Mouse (Mus musculus): ENCODE measurements around the gene Ccpg1os. TPM values are rescaled to one million over a fixed set of nuclear protein-coding genes. Genes with fewer than 3 reads are reported as not detected.

Gene Ccpg1os
- total and polyA plus RNA-seq, 2 experiments from 2014 or later, result 15.8 to 28.0 TPM

- no peaks in the 10 kb centered on the region for H3K27me3 ChIP-seq (ENCODE audit: control insufficient read depth, insufficient read depth, low read length)
- no peak overlapping the region for H3K4me3 ChIP-seq (ENCODE audit: low read depth, low read length)
- H3K9ac ChIP-seq (replicated peaks; ENCODE audit: low read depth, low read length), result no peak overlapping the region
- H3K36me3 ChIP-seq (replicated peaks; ENCODE audit: control insufficient read depth, insufficient read depth, low read length), result no peaks in the 10 kb centered on the region
- no peak for DNase-seq (ENCODE audit: low spot score)
- 63% methylated on average over 15 of the region's 15 CpGs for WGBS
- H3K27ac ChIP-seq (ENCODE audit: low read depth), result no peak overlapping the region
- no peak overlapping the region for H3K4me2 ChIP-seq (ENCODE audit: low read depth, low read length)
- no peaks in the 10 kb centered on the region; the same call in 1 of the 2 replicates for H3K4me1 ChIP-seq (ENCODE audit: control insufficient read depth, insufficient read depth)
- TF ChIP-seq CTCF (IDR thresholded peaks at IDR 0.05; ENCODE audit: low read depth) (no peak), EP300 (IDR thresholded peaks at IDR 0.05; ENCODE audit: low read depth) (no peak)
- no peaks in the 10 kb centered on the region for H3K9me3 ChIP-seq (replicated peaks; ENCODE audit: control insufficient read depth, low read length)
- no peak for ATAC-seq (ENCODE audit: insufficient read depth, low read depth)
These were observed 23.2 kb downstream of the Ccpg1os start for GRCm38 (mm10) chr9:72961959-72962358.

DNA sequence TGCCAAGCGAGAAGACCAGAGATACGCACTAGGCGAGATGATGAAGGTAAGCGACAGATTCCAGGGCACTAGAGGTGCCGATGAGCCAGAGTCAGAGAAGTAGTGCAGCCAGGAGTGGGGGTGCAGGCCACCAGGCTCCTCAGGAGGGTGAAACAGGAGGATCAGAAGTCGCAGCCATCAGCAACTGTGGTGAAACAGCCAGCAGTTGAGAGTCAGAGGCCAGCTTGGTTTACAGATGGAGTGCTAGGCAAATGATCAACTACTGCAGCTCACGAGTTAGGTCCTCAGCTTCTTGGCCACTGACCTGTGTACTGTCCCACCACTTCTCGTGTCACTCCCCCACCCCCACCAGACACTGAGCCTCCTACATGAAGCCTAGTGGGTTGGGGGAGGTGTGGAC lies 23.8 kb downstream of the Ccpg1os start:
- 68% methylated on average over 8 of the region's 8 CpGs for WGBS
- no peak overlapping the region for H3K27ac ChIP-seq (ENCODE audit: low read depth)
- H3K4me2 ChIP-seq (ENCODE audit: low read depth, low read length), result no peak overlapping the region
- H3K4me1 ChIP-seq (ENCODE audit: control insufficient read depth, insufficient read depth), result no peaks in the 10 kb centered on the region; the same call in 1 of the 2 replicates
- H3K9ac ChIP-seq (replicated peaks; ENCODE audit: low read depth, low read length), result no peak overlapping the region
- H3K36me3 ChIP-seq (replicated peaks; ENCODE audit: control insufficient read depth, insufficient read depth, low read length), result no peaks in the 10 kb centered on the region
- no peak for DNase-seq (ENCODE audit: low spot score)
- no peak for ATAC-seq (ENCODE audit: insufficient read depth, low read depth)
- TF ChIP-seq EP300 (IDR thresholded peaks at IDR 0.05; ENCODE audit: low read depth) (no peak), CTCF (IDR thresholded peaks at IDR 0.05; ENCODE audit: low read depth) (no peak)
- H3K4me3 ChIP-seq (ENCODE audit: low read depth, low read length), result no peak overlapping the region
- no peaks in the 10 kb centered on the region for H3K27me3 ChIP-seq (ENCODE audit: control insufficient read depth, insufficient read depth, low read length)
- H3K9me3 ChIP-seq (replicated peaks; ENCODE audit: control insufficient read depth, low read length), result no peaks in the 10 kb centered on the region

DNA sequence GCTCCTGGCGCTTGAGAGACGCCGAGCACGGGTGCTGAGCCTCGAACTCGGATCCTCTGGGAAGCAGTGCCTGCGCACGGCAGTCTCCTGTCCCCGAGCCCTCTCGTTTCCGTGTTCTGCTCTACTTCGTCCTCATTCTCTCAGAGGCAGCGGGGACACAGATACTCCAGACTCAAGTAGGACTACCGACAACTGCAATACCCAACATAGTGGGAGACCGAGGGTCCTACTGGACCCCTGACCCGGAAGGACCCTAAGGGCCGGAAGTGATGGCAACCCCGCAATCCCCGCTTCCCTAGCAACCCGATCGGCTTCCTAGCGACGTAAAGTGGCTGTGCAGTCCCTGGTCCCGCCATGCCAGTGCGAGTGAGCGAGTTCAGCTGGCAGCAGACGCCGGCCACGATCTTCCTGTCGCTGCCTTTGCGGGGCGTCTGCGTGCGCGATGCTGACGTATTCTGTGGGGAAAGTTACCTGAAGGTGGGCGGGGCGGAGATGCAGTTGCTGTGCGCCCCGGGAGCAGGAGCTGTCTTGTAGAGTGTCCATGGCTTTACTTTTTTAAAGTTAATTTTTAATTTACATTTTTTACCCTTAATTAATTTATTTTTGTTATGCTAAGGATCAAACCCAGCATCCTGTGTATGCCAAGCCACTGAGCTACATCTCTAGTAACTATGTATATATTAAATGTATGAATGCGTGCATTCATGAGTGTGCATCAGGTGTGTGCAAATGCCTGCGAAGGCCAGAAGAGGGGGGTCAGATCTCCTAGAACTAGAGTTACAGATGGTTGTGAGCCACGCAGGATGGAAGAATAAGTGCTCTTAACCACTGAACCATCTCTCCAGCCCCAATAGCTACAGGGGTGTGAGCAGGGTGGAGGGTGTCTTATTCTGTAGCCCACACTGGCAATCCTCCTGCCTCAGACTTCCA lies 26.4 kb downstream of the Ccpg1os start, which contains the start of the genes Dyx1c1 and Gm44503:
TSS of gene Dyx1c1 (plus strand) at position 265 of the 930 bp plus-strand sequence.
TSS of gene Gm44503 (plus strand) at position 332 of the 930 bp plus-strand sequence.
- ATAC-seq (ENCODE audit: insufficient read depth, low read depth) (peak; percentile 92), DNase-seq (ENCODE audit: low spot score) (peak; percentile 75)
- TF ChIP-seq CTCF (IDR thresholded peaks at IDR 0.05; ENCODE audit: low read depth), result no peak
- no peaks in the 10 kb centered on the region for H3K9me3 ChIP-seq (replicated peaks; ENCODE audit: control insufficient read depth, low read length)
- H3K4me3 ChIP-seq (ENCODE audit: low read depth, low read length), result peak within 1 kb of the TSS; percentile 58
- H3K4me2 ChIP-seq (ENCODE audit: low read depth, low read length), result peak within 1 kb of the TSS; percentile 59
- no peaks in the 10 kb centered on the region for H3K36me3 ChIP-seq (replicated peaks; ENCODE audit: control insufficient read depth, insufficient read depth, low read length)
- no peaks in the 10 kb centered on the region; the same call in 1 of the 2 replicates for H3K4me1 ChIP-seq (ENCODE audit: control insufficient read depth, insufficient read depth)
- H3K27me3 ChIP-seq (ENCODE audit: control insufficient read depth, insufficient read depth, low read length), result no peaks in the 10 kb centered on the region
- H3K9ac ChIP-seq (replicated peaks; ENCODE audit: low read depth, low read length), result peak within 1 kb of the TSS; percentile 43
- 3% methylated on average over 43 of the region's 43 CpGs for WGBS
- no peak within 1 kb of the TSS; the same call in 1 of the 2 replicates for H3K27ac ChIP-seq (ENCODE audit: low read depth)

GRCm38 (mm10) chr9:72955546-72955945 lies 29.6 kb downstream of the Ccpg1os start:
- DNase-seq (ENCODE audit: low spot score) (no peak), ATAC-seq (ENCODE audit: insufficient read depth, low read depth) (no peak; the same call in 1 of the 2 replicates)
- H3K36me3 ChIP-seq (replicated peaks; ENCODE audit: control insufficient read depth, insufficient read depth, low read length), result no peaks in the 10 kb centered on the region
- no peaks in the 10 kb centered on the region for H3K9me3 ChIP-seq (replicated peaks; ENCODE audit: control insufficient read depth, low read length)
- H3K9ac ChIP-seq (replicated peaks; ENCODE audit: low read depth, low read length), result no peak overlapping the region
- no peak overlapping the region for H3K27ac ChIP-seq (ENCODE audit: low read depth)
- TF ChIP-seq EP300 (IDR thresholded peaks at IDR 0.05; ENCODE audit: low read depth) (no peak), CTCF (IDR thresholded peaks at IDR 0.05; ENCODE audit: low read depth) (peak; percentile 68)
- H3K4me1 ChIP-seq (ENCODE audit: control insufficient read depth, insufficient read depth), result no peaks in the 10 kb centered on the region; the same call in 1 of the 2 replicates
- WGBS, result 17% methylated on average over 1 of the region's 1 CpGs
- no peaks in the 10 kb centered on the region for H3K27me3 ChIP-seq (ENCODE audit: control insufficient read depth, insufficient read depth, low read length)
- no peak overlapping the region for H3K4me2 ChIP-seq (ENCODE audit: low read depth, low read length)
- H3K4me3 ChIP-seq (ENCODE audit: low read depth, low read length), result no peak overlapping the region

DNA sequence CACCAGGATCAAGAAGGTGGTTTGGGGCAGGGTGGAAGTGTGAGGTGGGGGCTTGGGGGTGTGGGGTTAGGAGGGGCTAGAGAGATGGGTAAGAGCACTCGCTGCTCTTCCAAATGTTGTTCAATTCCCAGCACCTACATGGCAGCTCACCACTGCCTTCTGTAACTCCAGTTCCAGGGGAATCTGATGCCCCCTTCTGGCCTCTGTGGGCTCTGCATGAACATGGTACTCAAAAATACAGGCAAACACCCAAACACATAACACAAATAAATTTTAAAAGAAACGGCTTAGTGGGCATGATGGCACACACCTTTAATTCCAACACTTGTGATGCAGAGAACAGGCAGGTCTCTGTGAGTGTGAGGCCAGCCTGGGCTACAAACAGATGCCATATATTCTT lies 30.4 kb downstream of the Ccpg1os start:
- TF ChIP-seq EP300 (IDR thresholded peaks at IDR 0.05; ENCODE audit: low read depth) (no peak), CTCF (IDR thresholded peaks at IDR 0.05; ENCODE audit: low read depth) (peak; percentile 26; the same call in 1 of the 2 replicates)
- Histone ChIP-seq H3K4me3 (ENCODE audit: low read depth, low read length) (no peak overlapping the region), H3K4me1 (ENCODE audit: control insufficient read depth, insufficient read depth) (no peaks in the 10 kb centered on the region; the same call in 1 of the 2 replicates), H3K9ac (replicated peaks; ENCODE audit: low read depth, low read length) (no peak overlapping the region), H3K27me3 (ENCODE audit: control insufficient read depth, insufficient read depth, low read length) (no peaks in the 10 kb centered on the region), H3K9me3 (replicated peaks; ENCODE audit: control insufficient read depth, low read length) (no peaks in the 10 kb centered on the region), H3K36me3 (replicated peaks; ENCODE audit: control insufficient read depth, insufficient read depth, low read length) (no peaks in the 10 kb centered on the region), H3K4me2 (ENCODE audit: low read depth, low read length) (no peak overlapping the region), H3K27ac (ENCODE audit: low read depth) (no peak overlapping the region)
- ATAC-seq (ENCODE audit: insufficient read depth, low read depth), result no peak
- no peak for DNase-seq (ENCODE audit: low spot score)
- 63% methylated on average over 2 of the region's 2 CpGs for WGBS

Data from heart, postnatal 0 days (tissue).